Mouse (Mus musculus) ES-Bruce4 (cell line): Measurements from ENCODE around the gene Rcc2.
A peak's percentile ranks its signal among the peaks of the same experiment; 100 is the strongest.

ENCODE experiments used
- CTCF ChIP-seq: IDR thresholded peaks from one replicate; pipeline ENCODE4 v1.8.1; 2011; ENCODE audit warnings: low read depth, low read length
- POLR2A ChIP-seq: IDR thresholded peaks from one replicate; pipeline ENCODE4 v1.8.1; 2011; ENCODE audit warnings: low read length; ENCODE audit not compliant: insufficient read depth

- TF ChIP-seq CTCF, result peak; percentile 95
- no peak for TF ChIP-seq POLR2A
These were observed 13.4 kb downstream of the Rcc2 start for GRCm38 (mm10) chr4:140713480-140714365.
